In the genomic region with DNA sequence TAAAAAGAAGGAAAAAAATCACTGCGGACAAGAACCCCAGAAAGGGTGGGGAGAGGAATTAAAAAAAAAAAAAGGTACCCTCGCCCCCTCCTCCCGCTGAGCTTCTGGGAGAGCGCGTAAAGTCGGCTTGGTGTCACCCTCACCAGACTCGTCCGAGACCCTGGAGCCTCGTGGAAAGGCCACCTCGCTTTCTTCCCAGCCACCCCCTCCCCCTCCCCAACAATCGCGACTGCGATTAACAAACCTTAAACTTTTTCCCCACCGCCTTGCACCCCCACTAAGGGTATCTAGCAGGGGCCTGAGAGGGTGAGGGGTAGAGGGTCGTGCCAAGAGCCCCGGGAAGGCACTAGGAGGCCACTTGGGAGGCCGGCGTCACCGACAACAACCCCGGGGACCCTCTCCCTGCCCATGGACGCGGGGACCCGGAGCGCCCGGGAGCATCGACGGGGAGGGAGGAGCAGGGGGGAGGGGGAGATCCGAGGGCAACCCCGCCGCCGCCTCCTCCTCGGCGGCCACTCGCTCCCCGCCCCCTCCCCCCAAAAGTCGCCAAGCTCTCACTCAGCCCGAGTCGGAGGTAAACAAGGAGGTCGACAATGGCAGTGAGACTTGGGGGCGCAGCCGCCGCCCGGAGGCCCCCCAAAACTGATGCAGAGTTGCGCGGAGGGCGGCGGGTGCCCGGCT, we compare ENCODE assay signal across 7 mouse cellular contexts. TPM values are rescaled to one million over a fixed set of nuclear protein-coding genes. Genes with fewer than 3 reads are reported as not detected.
DNase-seq lines count a peak whose midpoint lies in the region; ATAC-seq lines count a peak whose summit lies in the region.

No protein-coding gene starts in this region.

- 0% methylated on average over 33 of the region's 48 CpGs for WGBS in forebrain, embryonic 14.5 days
- WGBS in intestine, embryonic 15.5 days = 0% methylated on average over 45 of the region's 48 CpGs
- under 1% methylated on average over 47 of the region's 48 CpGs for WGBS in midbrain, embryonic 14.5 days

- peak; percentile 54 for ATAC-seq in forebrain, embryonic 14.5 days
- peak; percentile 46 for ATAC-seq in intestine, embryonic 15.5 days
- peak; percentile 61 for ATAC-seq in midbrain, embryonic 14.5 days (ENCODE audit: low FRiP score, low TSS enrichment)

- H3K4me2 ChIP-seq in forebrain, embryonic 14.5 days (ENCODE audit: low read length) = peak overlapping the region; percentile 85
- H3K4me2 ChIP-seq in intestine, embryonic 15.5 days (replicated peaks) = peak overlapping the region; percentile 95
- peak overlapping the region; percentile 71 for H3K4me2 ChIP-seq in midbrain, embryonic 14.5 days (ENCODE audit: low read length)

- 0 out of 2 replicates have a peak, but pooled peaks cover 5% of the 10 kb centered on the region for H3K36me3 ChIP-seq in forebrain, embryonic 14.5 days (ENCODE audit: control insufficient read depth, insufficient read depth, low read length)
- no peaks in the 10 kb centered on the region for H3K36me3 ChIP-seq in intestine, embryonic 15.5 days
- 0 out of 2 replicates have a peak, but pooled peaks cover 4% of the 10 kb centered on the region for H3K36me3 ChIP-seq in midbrain, embryonic 14.5 days (ENCODE audit: control insufficient read depth, insufficient read depth, low read length)

- peaks cover 10% of the 10 kb centered on the region; the same call in 1 of the 2 replicates for H3K4me1 ChIP-seq in forebrain, embryonic 14.5 days (ENCODE audit: control insufficient read depth, insufficient read depth, low read length)
- 0 out of 2 replicates have a peak, but pooled peaks cover 4% of the 10 kb centered on the region for H3K4me1 ChIP-seq in intestine, embryonic 15.5 days (replicated peaks)
- H3K4me1 ChIP-seq in midbrain, embryonic 14.5 days (ENCODE audit: control insufficient read depth, insufficient read depth, low read length) = peaks cover 8% of the 10 kb centered on the region; the same call in 1 of the 2 replicates

- peak overlapping the region; percentile 93 for H3K27ac ChIP-seq in forebrain, embryonic 14.5 days (ENCODE audit: low read depth, low read length)
- H3K27ac ChIP-seq in intestine, embryonic 15.5 days = 0 out of 2 replicates have a peak overlapping the region, but pooled peaks have one; percentile 44
- H3K27ac ChIP-seq in midbrain, embryonic 14.5 days (replicated peaks; ENCODE audit: low read depth, low read length) = peak overlapping the region; percentile 96

- H3K27me3 ChIP-seq in forebrain, embryonic 14.5 days (replicated peaks; ENCODE audit: control insufficient read depth, insufficient read depth, low read length) = no peaks in the 10 kb centered on the region
- H3K27me3 ChIP-seq in intestine, embryonic 15.5 days (replicated peaks) = no peaks in the 10 kb centered on the region
- H3K27me3 ChIP-seq in midbrain, embryonic 14.5 days (ENCODE audit: control insufficient read depth, insufficient read depth, low read length) = no peaks in the 10 kb centered on the region

- DNase-seq in right cerebral cortex, postnatal 14 days = peak; percentile 30
- no peak for DNase-seq in right cerebral cortex, adult 2 months (ENCODE audit: low spot score in 2 of 2)
- DNase-seq in cerebellum, adult 18-20 months = peak; percentile 31 to 51
- peak; percentile 59 for DNase-seq in forebrain, embryonic 14.5 days (ENCODE audit: low spot score)
- DNase-seq in midbrain, embryonic 14.5 days = peak; percentile 78
- DNase-seq in thymus, postnatal 25 days = peak; percentile 63

- no peaks in the 10 kb centered on the region for H3K9me3 ChIP-seq in forebrain, embryonic 14.5 days (replicated peaks; ENCODE audit: control insufficient read depth, low read length)
- H3K9me3 ChIP-seq in intestine, embryonic 15.5 days = no peaks in the 10 kb centered on the region
- no peaks in the 10 kb centered on the region for H3K9me3 ChIP-seq in midbrain, embryonic 14.5 days (ENCODE audit: control insufficient read depth, low read length)

- H3K4me3 ChIP-seq in forebrain, embryonic 14.5 days (ENCODE audit: low read depth, low read length) = peak overlapping the region; percentile 94
- peak overlapping the region; percentile 79 for H3K4me3 ChIP-seq in intestine, embryonic 15.5 days (replicated peaks)
- H3K4me3 ChIP-seq in midbrain, embryonic 14.5 days (replicated peaks; ENCODE audit: low read depth, low read length) = peak overlapping the region; percentile 91

- peak overlapping the region; percentile 95 for H3K9ac ChIP-seq in forebrain, embryonic 14.5 days (ENCODE audit: low read length)
- peak overlapping the region; percentile 70 for H3K9ac ChIP-seq in intestine, embryonic 15.5 days
- peak overlapping the region; percentile 94 for H3K9ac ChIP-seq in midbrain, embryonic 14.5 days (replicated peaks; ENCODE audit: low read length)

RNA-seq across cellular contexts. Expression of gene Satb1, which starts 20.7 kb away (rescaled TPM):
- polyA plus RNA-seq in forebrain, embryonic 14.5 days (2014; fragmentation: Nextera tagmentation; extraction: Ambion mirVana) = 24.2 and 33.5 TPM in 2 replicates
- 3.9 and 5.5 TPM in 2 replicates for polyA plus RNA-seq in intestine, embryonic 15.5 days (2015; fragmentation: Nextera tagmentation; extraction: Ambion mirVana)
- 26.6 and 34.2 TPM in 2 replicates for polyA plus RNA-seq in midbrain, embryonic 14.5 days (2014; fragmentation: Nextera tagmentation; extraction: Ambion mirVana)

Comparison
In these comparisons a context has a peak if more than half of its experiments do, and no peak if none do; other contexts are left out.
1. DNase-seq: peak in right cerebral cortex, postnatal 14 days (single experiment), cerebellum, adult 18-20 months (2 of 2), forebrain, embryonic 14.5 days (single experiment), midbrain, embryonic 14.5 days (single experiment) and thymus, postnatal 25 days (single experiment); none in right cerebral cortex, adult 2 months (0 of 2).
2. H3K27ac ChIP-seq: peak in every context shown above with its lines; median percentile 96 in midbrain, embryonic 14.5 days; 93 in forebrain, embryonic 14.5 days; 44 in intestine, embryonic 15.5 days.
3. Peak in every context shown above with its lines, with median percentiles within 50 percentile points of each other: ATAC-seq, H3K4me2 ChIP-seq, H3K4me3 ChIP-seq and H3K9ac ChIP-seq.